Mouse (Mus musculus): ENCODE measurements around the gene Gm4303. TPM values are rescaled to one million over a fixed set of nuclear protein-coding genes. Genes with fewer than 3 reads are reported as not detected.

Gm4303 gene
- polyA plus RNA-seq (2014; fragmentation: Illumina TruSeq; extraction: RNeasy Lipid Tissue Mini Kit (QIAGEN cat#74804); ENCODE audit: low read depth, low replicate concordance), result not detected

DNA sequence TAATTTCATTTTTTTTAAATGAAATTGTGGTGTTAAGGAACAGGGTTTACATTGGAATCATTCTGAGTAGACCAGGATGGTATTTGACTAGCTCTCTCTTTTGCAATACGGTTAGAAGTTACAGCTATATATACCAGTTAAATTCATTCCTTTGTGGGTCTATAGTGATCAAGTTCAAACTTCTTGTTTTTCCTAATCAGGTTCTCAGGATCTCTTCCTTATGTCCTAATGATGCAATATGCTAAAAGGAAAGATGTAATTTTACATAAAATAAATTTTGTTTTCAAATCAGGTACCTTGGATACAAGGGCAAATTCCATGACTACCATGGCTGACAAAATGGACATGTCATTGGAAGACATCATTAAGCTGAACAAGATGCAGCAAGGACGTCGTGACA is at the start of gene Gm4303:
Gene Gm4303, plus strand, starts transcription at position 301 of the 400 bp plus-strand sequence.

DNA sequence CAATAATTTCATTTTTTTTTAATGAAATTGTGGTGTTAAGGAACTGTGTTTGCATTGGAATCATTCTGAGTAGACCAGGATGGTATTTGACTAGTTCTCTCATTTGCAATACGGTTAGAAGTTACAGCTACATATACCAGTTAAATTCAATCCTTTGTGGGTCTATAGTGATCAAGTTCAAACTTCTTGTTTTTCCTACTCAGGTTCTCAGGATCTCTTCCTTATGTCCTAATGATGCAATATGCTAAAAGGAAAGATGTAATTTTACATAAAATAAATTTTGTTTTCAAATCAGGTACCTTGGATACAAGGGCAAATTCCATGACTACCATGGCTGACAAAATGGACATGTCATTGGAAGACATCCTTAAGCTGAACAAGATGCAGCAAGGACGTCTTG is 10.4 kb upstream of the Gm4303 start, which contains the start of gene Gm4301:
Gene Gm4301, plus strand, starts transcription at position 301 of the 400 bp plus-strand sequence.

DNA sequence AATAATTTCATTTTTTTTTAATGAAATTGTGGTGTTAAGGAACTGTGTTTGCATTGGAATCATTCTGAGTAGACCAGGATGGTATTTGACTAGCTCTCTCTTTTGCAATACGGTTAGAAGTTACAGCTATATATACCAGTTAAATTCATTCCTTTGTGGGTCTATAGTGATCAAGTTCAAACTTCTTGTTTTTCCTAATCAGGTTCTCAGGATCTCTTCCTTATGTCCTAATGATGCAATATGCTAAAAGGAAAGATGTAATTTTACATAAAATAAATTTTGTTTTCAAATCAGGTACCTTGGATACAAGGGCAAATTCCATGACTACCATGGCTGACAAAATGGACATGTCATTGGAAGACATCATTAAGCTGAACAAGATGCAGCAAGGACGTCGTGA is 5.2 kb upstream of the Gm4303 start, which contains the start of gene Gm4302:
Gene Gm4302, plus strand, starts transcription at position 301 of the 400 bp plus-strand sequence.

DNA sequence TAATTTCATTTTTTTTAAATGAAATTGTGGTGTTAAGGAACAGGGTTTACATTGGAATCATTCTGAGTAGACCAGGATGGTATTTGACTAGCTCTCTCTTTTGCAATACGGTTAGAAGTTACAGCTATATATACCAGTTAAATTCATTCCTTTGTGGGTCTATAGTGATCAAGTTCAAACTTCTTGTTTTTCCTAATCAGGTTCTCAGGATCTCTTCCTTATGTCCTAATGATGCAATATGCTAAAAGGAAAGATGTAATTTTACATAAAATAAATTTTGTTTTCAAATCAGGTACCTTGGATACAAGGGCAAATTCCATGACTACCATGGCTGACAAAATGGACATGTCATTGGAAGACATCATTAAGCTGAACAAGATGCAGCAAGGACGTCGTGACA is 5.0 kb downstream of the Gm4303 start, which contains the start of gene Gm4305:
Gene Gm4305, plus strand, starts transcription at position 301 of the 400 bp plus-strand sequence.

DNA sequence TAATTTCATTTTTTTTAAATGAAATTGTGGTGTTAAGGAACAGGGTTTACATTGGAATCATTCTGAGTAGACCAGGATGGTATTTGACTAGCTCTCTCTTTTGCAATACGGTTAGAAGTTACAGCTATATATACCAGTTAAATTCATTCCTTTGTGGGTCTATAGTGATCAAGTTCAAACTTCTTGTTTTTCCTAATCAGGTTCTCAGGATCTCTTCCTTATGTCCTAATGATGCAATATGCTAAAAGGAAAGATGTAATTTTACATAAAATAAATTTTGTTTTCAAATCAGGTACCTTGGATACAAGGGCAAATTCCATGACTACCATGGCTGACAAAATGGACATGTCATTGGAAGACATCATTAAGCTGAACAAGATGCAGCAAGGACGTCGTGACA is 15.3 kb downstream of the Gm4303 start, which contains the start of gene Gm4307:
Gene Gm4307, plus strand, starts transcription at position 301 of the 400 bp plus-strand sequence.

DNA sequence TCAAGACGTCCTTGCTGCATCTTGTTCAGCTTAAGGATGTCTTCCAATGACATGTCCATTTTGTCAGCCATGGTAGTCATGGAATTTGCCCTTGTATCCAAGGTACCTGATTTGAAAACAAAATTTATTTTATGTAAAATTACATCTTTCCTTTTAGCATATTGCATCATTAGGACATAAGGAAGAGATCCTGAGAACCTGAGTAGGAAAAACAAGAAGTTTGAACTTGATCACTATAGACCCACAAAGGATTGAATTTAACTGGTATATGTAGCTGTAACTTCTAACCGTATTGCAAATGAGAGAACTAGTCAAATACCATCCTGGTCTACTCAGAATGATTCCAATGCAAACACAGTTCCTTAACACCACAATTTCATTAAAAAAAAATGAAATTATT is 36.7 kb downstream of the Gm4303 start, which contains the start of gene Gm4312:
Gene Gm4312, minus strand, starts transcription at position 101 of the 400 bp plus-strand sequence.

Other genes starting within 250 kb of the Gm4303 start
- gene Gm4301, start 10.3 kb upstream of the Gm4303 start, polyA plus RNA-seq (2014; fragmentation: Illumina TruSeq; extraction: RNeasy Lipid Tissue Mini Kit (QIAGEN cat#74804); ENCODE audit: low read depth, low replicate concordance), result not detected
- not detected for gene Gm4302, start 5.1 kb upstream of the Gm4303 start, polyA plus RNA-seq (2014; fragmentation: Illumina TruSeq; extraction: RNeasy Lipid Tissue Mini Kit (QIAGEN cat#74804); ENCODE audit: low read depth, low replicate concordance)
- gene Gm4305, start 5.1 kb downstream of the Gm4303 start, polyA plus RNA-seq (2014; fragmentation: Illumina TruSeq; extraction: RNeasy Lipid Tissue Mini Kit (QIAGEN cat#74804); ENCODE audit: low read depth, low replicate concordance), result not detected
- gene Gm4307, start 15.4 kb downstream of the Gm4303 start, polyA plus RNA-seq (2014; fragmentation: Illumina TruSeq; extraction: RNeasy Lipid Tissue Mini Kit (QIAGEN cat#74804); ENCODE audit: low read depth, low replicate concordance), result not detected
- gene Gm4312, start 36.6 kb downstream of the Gm4303 start, polyA plus RNA-seq (2014; fragmentation: Illumina TruSeq; extraction: RNeasy Lipid Tissue Mini Kit (QIAGEN cat#74804); ENCODE audit: low read depth, low replicate concordance), result not detected
- gene Tmtc3, start 141.4 kb downstream of the Gm4303 start, polyA plus RNA-seq (2014; fragmentation: Illumina TruSeq; extraction: RNeasy Lipid Tissue Mini Kit (QIAGEN cat#74804); ENCODE audit: low read depth, low replicate concordance), result 51.3 TPM
- 28.9 TPM for gene Cep290, start 141.6 kb downstream of the Gm4303 start, polyA plus RNA-seq (2014; fragmentation: Illumina TruSeq; extraction: RNeasy Lipid Tissue Mini Kit (QIAGEN cat#74804); ENCODE audit: low read depth, low replicate concordance)
- 13.9 TPM for gene 4930430F08Rik, start 244.5 kb downstream of the Gm4303 start, polyA plus RNA-seq (2014; fragmentation: Illumina TruSeq; extraction: RNeasy Lipid Tissue Mini Kit (QIAGEN cat#74804); ENCODE audit: low read depth, low replicate concordance)
- not detected for gene 1700017N19Rik, start 244.5 kb downstream of the Gm4303 start, polyA plus RNA-seq (2014; fragmentation: Illumina TruSeq; extraction: RNeasy Lipid Tissue Mini Kit (QIAGEN cat#74804); ENCODE audit: low read depth, low replicate concordance)

Data from sigmoid colon, adult 10 weeks (tissue).